Mouse (Mus musculus): ENCODE data around the gene Lsm4. TPM values are rescaled to one million over a fixed set of nuclear protein-coding genes. Genes with fewer than 3 reads are reported as not detected.

The Lsm4 gene
- polyA plus RNA-seq, 1 experiment = 199 TPM

DNA sequence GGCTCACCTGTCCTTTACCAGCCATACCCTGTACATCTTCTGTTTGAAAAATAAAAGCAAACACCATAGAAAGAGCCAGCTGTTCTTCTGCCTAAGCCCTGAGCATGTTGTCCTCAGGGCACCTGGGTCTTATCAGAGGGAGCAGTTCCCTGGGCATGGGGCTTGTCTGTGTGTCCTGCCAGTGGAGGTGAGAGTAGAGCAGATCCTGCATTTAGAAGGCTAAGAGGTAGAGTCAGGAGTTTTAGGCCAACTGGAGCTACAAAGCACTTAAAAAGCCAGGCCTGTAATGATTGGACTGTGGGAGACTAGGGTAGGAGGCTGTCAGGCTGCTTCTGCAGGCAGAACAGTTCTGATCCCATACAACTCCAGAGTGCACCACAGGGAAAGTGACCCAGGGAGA, 5.6 kb downstream of the Lsm4 start:
- Histone ChIP-seq H3K4me1 (replicated peaks; ENCODE audit: control insufficient read depth, insufficient read depth, low read length) (peaks cover 30% of the 10 kb centered on the region), H3K27ac (ENCODE audit: control insufficient read depth, insufficient read depth, low read length) (no peak overlapping the region), H3K4me3 (ENCODE audit: control insufficient read depth, insufficient read depth, low read length) (no peak overlapping the region), H3K36me3 (ENCODE audit: control insufficient read depth, insufficient read depth, low read length) (0 out of 2 replicates have a peak, but pooled peaks cover 3% of the 10 kb centered on the region), H3K27me3 (ENCODE audit: control insufficient read depth, insufficient read depth, low read length) (no peaks in the 10 kb centered on the region)
- no peak for DNase-seq
- TF ChIP-seq POLR2A (IDR thresholded peaks at IDR 0.05; ENCODE audit: control insufficient read depth, extremely low read depth, insufficient read depth, low read length, poor library complexity) = no peak
- TF ChIP-seq CTCF (IDR thresholded peaks at IDR 0.05; ENCODE audit: borderline replicate concordance, control insufficient read depth, extremely low read depth, insufficient read depth, low read length, poor library complexity) = no peak

DNA sequence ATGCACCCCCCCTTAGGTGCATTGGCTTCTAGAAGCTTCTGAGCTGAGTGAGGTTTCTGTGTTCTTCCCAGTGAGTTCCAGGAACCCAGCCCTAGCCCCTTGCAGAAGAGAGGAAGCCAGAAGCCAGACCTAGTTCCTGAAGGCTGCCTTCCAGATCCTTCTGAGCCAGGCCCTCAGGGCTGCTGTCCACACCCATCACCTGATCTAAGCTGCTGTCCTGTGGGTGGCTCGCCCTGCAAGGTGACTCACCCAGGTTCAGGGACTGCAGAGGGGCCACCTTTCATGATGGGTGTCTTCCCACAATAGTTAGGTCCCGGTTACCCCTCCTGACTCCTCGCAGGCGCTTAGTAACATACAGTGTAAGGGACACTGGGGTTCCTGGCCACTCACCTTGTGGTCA, 6.4 kb downstream of the Lsm4 start:
- Histone ChIP-seq H3K4me3 (ENCODE audit: control insufficient read depth, insufficient read depth, low read length) (no peak overlapping the region), H3K4me1 (replicated peaks; ENCODE audit: control insufficient read depth, insufficient read depth, low read length) (peaks cover 24% of the 10 kb centered on the region), H3K36me3 (ENCODE audit: control insufficient read depth, insufficient read depth, low read length) (0 out of 2 replicates have a peak, but pooled peaks cover 3% of the 10 kb centered on the region), H3K27me3 (ENCODE audit: control insufficient read depth, insufficient read depth, low read length) (no peaks in the 10 kb centered on the region), H3K27ac (ENCODE audit: control insufficient read depth, insufficient read depth, low read length) (no peak overlapping the region)
- no peak for TF ChIP-seq CTCF (IDR thresholded peaks at IDR 0.05; ENCODE audit: borderline replicate concordance, control insufficient read depth, extremely low read depth, insufficient read depth, low read length, poor library complexity)
- no peak for DNase-seq
- 91% methylated on average over 4 of the region's 4 CpGs for WGBS

DNA sequence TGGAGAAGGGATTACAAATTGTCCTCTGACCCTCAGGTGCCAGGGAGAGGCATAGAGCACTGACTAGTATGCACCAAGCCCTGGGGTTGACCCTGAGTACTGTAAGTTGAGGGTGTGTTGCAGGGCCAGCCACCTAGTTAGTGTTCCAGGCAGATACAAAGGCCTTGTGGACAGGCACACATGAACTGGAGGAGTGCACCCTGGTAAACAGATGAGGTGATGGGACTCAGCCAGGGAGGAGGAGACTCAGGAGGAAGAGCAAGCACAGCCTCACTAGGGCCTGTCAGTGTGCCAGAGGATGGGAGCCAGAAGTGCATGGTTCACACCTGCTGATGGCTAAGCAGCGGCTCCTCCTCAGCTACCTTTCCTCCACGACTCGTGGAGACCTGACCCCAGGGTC, 7.0 kb downstream of the Lsm4 start:
- Histone ChIP-seq H3K4me3 (ENCODE audit: control insufficient read depth, insufficient read depth, low read length) (no peak overlapping the region), H3K36me3 (ENCODE audit: control insufficient read depth, insufficient read depth, low read length) (0 out of 2 replicates have a peak, but pooled peaks cover 3% of the 10 kb centered on the region), H3K27ac (ENCODE audit: control insufficient read depth, insufficient read depth, low read length) (no peak overlapping the region), H3K27me3 (ENCODE audit: control insufficient read depth, insufficient read depth, low read length) (no peaks in the 10 kb centered on the region), H3K4me1 (replicated peaks; ENCODE audit: control insufficient read depth, insufficient read depth, low read length) (peaks cover 17% of the 10 kb centered on the region)
- WGBS = 65% methylated on average over 3 of the region's 3 CpGs
- DNase-seq = no peak
- TF ChIP-seq CTCF (IDR thresholded peaks at IDR 0.05; ENCODE audit: borderline replicate concordance, control insufficient read depth, extremely low read depth, insufficient read depth, low read length, poor library complexity) (no peak), POLR2A (IDR thresholded peaks at IDR 0.05; ENCODE audit: control insufficient read depth, extremely low read depth, insufficient read depth, low read length, poor library complexity) (no peak)

DNA sequence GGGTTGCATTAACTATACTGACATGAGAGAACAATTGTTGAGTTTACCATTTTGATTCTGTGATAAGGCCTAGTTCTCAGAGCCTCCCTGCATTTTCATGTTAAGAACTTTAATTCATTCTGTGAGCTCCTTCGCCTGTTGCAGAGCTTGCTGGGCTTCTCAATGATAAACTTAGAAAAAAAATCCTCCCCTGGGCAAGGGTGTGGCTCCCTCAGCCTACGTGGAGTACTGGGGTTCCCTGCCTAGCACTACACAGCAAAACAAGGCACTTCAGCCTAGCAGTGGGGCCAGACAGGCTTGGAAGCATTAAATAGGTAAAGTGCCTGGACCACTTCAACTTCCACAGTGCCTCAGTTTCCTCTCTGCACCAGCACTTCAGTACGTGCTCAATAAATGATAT, 8.4 kb downstream of the Lsm4 start:
- Histone ChIP-seq H3K27ac (ENCODE audit: control insufficient read depth, insufficient read depth, low read length) (no peak overlapping the region), H3K4me1 (replicated peaks; ENCODE audit: control insufficient read depth, insufficient read depth, low read length) (peaks cover 4% of the 10 kb centered on the region; the same call in 1 of the 2 replicates), H3K27me3 (ENCODE audit: control insufficient read depth, insufficient read depth, low read length) (no peaks in the 10 kb centered on the region), H3K36me3 (ENCODE audit: control insufficient read depth, insufficient read depth, low read length) (0 out of 2 replicates have a peak, but pooled peaks cover 3% of the 10 kb centered on the region), H3K4me3 (ENCODE audit: control insufficient read depth, insufficient read depth, low read length) (no peak overlapping the region)
- WGBS = 96% methylated on average over 3 of the region's 3 CpGs
- DNase-seq = no peak
- TF ChIP-seq POLR2A (IDR thresholded peaks at IDR 0.05; ENCODE audit: control insufficient read depth, extremely low read depth, insufficient read depth, low read length, poor library complexity) (no peak), CTCF (IDR thresholded peaks at IDR 0.05; ENCODE audit: borderline replicate concordance, control insufficient read depth, extremely low read depth, insufficient read depth, low read length, poor library complexity) (no peak)

DNA sequence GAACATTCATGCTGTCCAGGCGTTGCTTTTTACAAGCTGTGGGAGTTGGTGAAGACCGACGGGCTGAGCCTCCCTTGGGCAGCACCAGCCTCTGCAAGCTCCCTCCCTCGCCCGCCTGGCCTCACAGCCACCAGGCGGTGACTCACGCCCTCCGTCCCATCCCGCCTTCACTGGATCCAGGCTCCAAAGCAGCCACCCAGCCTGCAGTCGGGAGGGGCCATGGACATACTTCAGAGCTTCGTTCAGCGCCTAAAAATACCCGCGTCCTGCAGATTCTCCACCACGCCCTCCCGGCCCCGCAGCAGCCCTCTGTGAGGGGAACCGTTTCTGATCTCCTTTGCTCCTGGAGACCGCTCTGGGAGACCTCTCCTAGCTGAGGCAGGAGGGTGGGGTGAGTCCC, 9.1 kb downstream of the Lsm4 start:
- Histone ChIP-seq H3K27me3 (ENCODE audit: control insufficient read depth, insufficient read depth, low read length) (no peaks in the 10 kb centered on the region), H3K36me3 (ENCODE audit: control insufficient read depth, insufficient read depth, low read length) (0 out of 2 replicates have a peak, but pooled peaks cover 3% of the 10 kb centered on the region), H3K4me3 (ENCODE audit: control insufficient read depth, insufficient read depth, low read length) (no peak overlapping the region), H3K4me1 (replicated peaks; ENCODE audit: control insufficient read depth, insufficient read depth, low read length) (peaks cover 4% of the 10 kb centered on the region; the same call in 1 of the 2 replicates), H3K27ac (ENCODE audit: control insufficient read depth, insufficient read depth, low read length) (no peak overlapping the region)
- TF ChIP-seq POLR2A (IDR thresholded peaks at IDR 0.05; ENCODE audit: control insufficient read depth, extremely low read depth, insufficient read depth, low read length, poor library complexity) = no peak
- no peak for TF ChIP-seq CTCF (IDR thresholded peaks at IDR 0.05; ENCODE audit: borderline replicate concordance, control insufficient read depth, extremely low read depth, insufficient read depth, low read length, poor library complexity)
- 82% methylated on average over 19 of the region's 19 CpGs for WGBS
- no peak for DNase-seq

DNA sequence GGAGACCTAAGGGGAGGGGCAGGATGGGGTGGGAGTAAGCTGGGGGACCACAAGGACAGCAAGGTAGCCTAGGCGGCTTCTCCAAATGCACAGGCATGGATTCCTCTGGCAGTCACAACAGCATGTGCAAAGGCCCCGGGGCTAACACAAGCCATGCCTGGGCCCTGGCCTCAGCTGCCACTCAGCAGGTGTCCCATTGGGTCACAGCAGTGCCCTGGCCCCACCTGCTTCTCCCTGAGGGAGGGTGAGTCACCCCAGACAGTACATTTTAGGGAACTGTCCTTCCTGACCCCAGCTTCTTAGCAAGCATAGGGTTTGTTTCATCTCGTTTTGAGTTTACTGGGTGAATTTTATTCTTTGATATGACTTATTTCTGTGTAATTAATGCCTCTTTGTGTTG, 9.6 kb downstream of the Lsm4 start:
- 66% methylated on average over 3 of the region's 3 CpGs for WGBS
- H3K36me3 ChIP-seq (ENCODE audit: control insufficient read depth, insufficient read depth, low read length) = 0 out of 2 replicates have a peak, but pooled peaks cover 3% of the 10 kb centered on the region
- no peak for TF ChIP-seq POLR2A (IDR thresholded peaks at IDR 0.05; ENCODE audit: control insufficient read depth, extremely low read depth, insufficient read depth, low read length, poor library complexity)
- no peak for TF ChIP-seq CTCF (IDR thresholded peaks at IDR 0.05; ENCODE audit: borderline replicate concordance, control insufficient read depth, extremely low read depth, insufficient read depth, low read length, poor library complexity)
- peaks cover 4% of the 10 kb centered on the region; the same call in 1 of the 2 replicates for H3K4me1 ChIP-seq (replicated peaks; ENCODE audit: control insufficient read depth, insufficient read depth, low read length)
- no peak for DNase-seq
- H3K4me3 ChIP-seq (ENCODE audit: control insufficient read depth, insufficient read depth, low read length) = no peak overlapping the region
- no peaks in the 10 kb centered on the region for H3K27me3 ChIP-seq (ENCODE audit: control insufficient read depth, insufficient read depth, low read length)
- no peak overlapping the region for H3K27ac ChIP-seq (ENCODE audit: control insufficient read depth, insufficient read depth, low read length)

DNA sequence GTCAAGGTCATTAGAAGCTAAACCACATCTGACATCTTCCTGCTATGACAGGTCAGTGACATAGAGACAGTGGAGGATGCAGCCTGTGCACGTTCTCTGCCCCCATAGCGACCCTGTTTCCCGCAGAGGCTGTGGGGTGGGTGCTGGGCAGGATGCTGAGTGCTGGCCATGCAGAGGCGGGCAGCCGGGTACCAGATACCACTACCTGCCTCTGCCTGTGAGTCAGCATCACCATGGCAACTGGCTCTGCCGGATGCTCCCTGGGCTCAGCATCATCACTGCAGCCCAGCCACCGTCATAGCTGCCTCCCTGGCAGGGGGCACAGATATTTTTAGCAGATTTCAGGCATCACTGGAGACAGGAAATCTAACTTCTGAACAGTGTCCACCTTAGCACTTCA, 11.2 kb downstream of the Lsm4 start:
- TF ChIP-seq POLR2A (IDR thresholded peaks at IDR 0.05; ENCODE audit: control insufficient read depth, extremely low read depth, insufficient read depth, low read length, poor library complexity) = no peak
- TF ChIP-seq CTCF (IDR thresholded peaks at IDR 0.05; ENCODE audit: borderline replicate concordance, control insufficient read depth, extremely low read depth, insufficient read depth, low read length, poor library complexity) = no peak
- H3K27ac ChIP-seq (ENCODE audit: control insufficient read depth, insufficient read depth, low read length) = no peak overlapping the region
- DNase-seq = no peak
- H3K4me1 ChIP-seq (replicated peaks; ENCODE audit: control insufficient read depth, insufficient read depth, low read length) = peaks cover 4% of the 10 kb centered on the region; the same call in 1 of the 2 replicates
- no peaks in the 10 kb centered on the region for H3K36me3 ChIP-seq (ENCODE audit: control insufficient read depth, insufficient read depth, low read length)
- 81% methylated on average over 7 of the region's 7 CpGs for WGBS
- no peaks in the 10 kb centered on the region for H3K27me3 ChIP-seq (ENCODE audit: control insufficient read depth, insufficient read depth, low read length)
- no peak overlapping the region for H3K4me3 ChIP-seq (ENCODE audit: control insufficient read depth, insufficient read depth, low read length)
